Mouse (Mus musculus) cerebellum, adult 18-20 months (tissue): ENCODE data around the gene Tmem17.

Source experiments
- DNase-seq, 2 experiments: peaks; one replicate each; pipeline ENCODE4 v3.0.0; 2021

Gene Tmem17

DNA sequence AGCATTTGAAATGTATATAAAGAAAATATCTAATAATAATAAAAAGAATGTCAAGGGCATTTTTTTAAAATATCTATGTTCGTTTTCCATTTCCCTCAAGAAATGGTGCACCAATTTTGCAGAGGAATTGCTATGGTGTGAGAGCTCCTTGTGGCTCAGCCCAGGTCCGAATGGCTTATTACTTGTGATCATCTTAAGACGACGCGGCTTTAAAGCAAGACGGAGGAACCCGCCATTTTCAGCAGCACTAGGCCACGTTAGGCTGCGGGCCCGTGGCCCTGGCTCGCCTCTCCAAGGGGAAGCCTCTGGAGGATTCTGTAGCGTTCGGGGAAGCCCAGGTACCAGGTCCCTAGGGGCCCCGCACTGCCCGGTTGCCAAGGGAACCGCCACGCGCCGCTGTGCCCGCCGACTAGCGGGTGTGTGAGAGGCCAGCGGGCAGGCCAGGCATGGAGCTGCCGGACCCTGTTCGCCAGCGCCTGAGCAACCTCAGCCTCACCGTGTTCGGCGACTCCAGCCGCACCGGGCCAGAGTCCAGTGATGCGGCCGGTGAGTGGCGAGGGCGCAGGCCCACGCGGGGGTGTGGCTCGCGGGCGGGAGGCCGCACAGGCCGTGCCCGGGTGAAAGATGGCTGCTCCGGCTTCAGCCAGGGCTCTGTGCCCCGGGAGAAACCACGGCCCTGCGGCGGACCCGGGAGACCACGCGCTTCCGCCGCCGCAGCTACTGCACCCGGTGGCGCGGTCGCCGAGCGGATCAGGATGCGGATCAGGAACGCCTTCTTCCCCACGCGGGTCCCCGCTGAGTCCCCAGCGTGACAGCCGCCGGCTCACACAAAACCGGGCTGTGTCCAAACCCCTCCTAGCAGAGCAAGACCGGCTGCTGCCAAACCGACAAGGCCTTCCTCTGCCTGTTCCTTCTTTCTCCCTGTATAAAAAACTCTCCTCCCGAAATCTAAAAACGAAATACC lies at the start of gene Tmem17:
Gene Tmem17 (plus strand): TSS at position 51 of the 964 bp plus-strand sequence.
- DNase-seq, result peak; percentile 90 to 97

GRCm38 (mm10) chr11:22479836-22480619 lies 31.9 kb upstream of the Tmem17 start:
- DNase-seq, result no peak

DNA sequence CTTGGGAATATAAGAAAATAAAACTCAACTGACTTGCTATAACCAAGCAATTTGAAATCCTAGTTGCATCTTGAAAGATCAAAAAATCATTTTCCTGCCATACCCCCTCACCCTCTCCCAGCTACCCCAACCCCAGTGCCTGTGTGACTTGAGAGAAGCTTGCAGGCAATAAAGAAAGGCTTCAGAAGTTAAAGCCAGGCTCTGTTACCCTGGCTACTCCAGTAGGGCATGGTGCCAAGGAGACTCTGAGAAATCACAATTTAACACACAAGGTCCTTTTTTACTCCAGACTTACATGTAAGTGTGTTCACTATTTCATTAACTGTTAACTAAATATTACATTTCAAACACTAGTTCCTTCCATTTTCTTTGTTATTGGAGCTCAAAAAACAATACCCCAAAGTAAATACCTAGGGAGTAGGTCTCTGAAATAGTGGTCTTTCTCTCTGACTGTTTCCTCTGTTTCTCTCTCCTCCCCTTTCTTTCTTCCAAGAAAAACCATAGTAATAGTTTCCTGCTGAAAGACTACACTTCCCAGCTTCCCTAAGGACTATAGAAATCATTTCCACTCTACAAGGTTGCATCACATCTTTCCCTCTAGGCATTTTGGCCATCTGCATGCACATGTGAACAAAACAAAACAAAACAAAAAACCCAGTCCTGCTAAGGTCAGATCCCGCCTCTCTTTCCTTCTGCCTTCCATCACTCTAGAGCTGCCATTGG lies 30.1 kb upstream of the Tmem17 start:
- no peak for DNase-seq

DNA sequence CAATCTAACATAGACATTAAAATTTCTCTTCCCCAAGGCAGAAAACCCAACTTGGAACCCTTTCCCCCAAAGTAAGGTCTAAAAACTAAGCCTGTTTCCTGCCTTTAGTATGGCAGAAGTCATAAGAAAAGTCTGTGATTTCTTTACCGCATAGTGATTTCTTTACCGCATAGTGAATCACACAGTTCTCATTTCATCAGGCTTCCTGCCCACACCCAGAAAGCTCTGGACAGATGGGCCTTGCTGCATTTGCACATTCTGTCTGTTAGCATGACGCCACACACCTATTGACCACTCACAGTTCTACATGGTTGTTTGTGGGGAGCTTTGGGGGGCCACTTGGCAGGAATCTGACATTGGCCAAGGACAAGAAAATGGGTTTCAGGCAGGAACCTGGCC lies 29.5 kb upstream of the Tmem17 start:
- no peak for DNase-seq

- no peak for DNase-seq
Observed at GRCm38 (mm10) chr11:22493694-22494319, 18.1 kb upstream of the Tmem17 start.

GRCm38 (mm10) chr11:22494941-22495340 lies 16.9 kb upstream of the Tmem17 start:
- no peak for DNase-seq

- DNase-seq, result no peak
Observed at GRCm38 (mm10) chr11:22499396-22499795, 12.5 kb upstream of the Tmem17 start.

- no peak for DNase-seq
Observed at GRCm38 (mm10) chr11:22499886-22500285, 12.0 kb upstream of the Tmem17 start.

- no peak for DNase-seq
Observed at GRCm38 (mm10) chr11:22500771-22501566, 10.9 kb upstream of the Tmem17 start.

- DNase-seq, result peak in 1 of 2 experiments; percentile 4
Observed at GRCm38 (mm10) chr11:22513075-22513474, 1.2 kb downstream of the Tmem17 start.

GRCm38 (mm10) chr11:22515061-22515460 lies 3.2 kb downstream of the Tmem17 start:
- DNase-seq, result no peak

GRCm38 (mm10) chr11:22518445-22518844 lies 6.6 kb downstream of the Tmem17 start:
- DNase-seq, result no peak

DNA sequence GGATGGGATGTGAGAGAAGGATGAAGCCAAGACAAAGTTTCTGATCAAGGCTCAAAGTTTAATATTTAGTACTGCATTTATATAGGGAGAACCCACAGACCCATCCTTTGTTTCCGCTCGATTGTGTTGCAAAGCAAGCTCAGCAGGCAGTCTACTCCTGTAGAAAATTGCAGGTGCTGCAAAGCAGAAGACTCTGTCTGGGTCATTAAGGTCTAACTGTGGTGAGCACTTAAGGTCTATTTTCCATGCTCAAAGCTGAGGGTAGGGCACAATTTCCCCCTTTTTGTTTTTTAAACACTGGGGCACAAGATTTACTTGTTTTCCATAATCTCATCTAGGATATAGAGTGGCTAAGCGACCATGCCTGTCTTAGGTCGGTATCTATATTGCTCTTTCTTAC lies 8.4 kb downstream of the Tmem17 start:
- no peak for DNase-seq

GRCm38 (mm10) chr11:22524606-22525005 lies 12.7 kb downstream of the Tmem17 start:
- DNase-seq, result no peak

DNA sequence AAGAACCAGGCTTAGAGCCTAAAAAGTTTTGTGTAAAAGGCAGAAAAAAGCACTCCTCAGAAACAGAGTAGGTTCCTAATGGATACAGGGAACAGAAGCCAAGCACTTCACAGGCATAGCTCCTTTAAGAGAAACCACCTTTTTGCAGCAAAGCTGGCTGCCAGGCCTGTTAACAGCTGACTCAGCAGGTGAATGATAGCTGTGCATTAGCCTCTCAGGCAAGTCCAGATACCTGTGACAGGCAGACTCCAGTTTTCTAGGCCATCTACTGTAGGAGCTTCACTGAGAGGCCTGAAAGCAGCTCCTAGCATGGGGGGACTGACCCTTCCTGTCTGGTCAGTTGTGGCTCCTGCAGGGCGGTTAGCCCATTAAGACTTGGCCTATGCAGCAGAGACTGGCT lies 28.7 kb downstream of the Tmem17 start:
- DNase-seq, result no peak

- DNase-seq, result no peak
Observed at GRCm38 (mm10) chr11:22560061-22560460, 48.2 kb downstream of the Tmem17 start.

- peak; percentile 48 to 57 for DNase-seq
Observed at GRCm38 (mm10) chr11:22560503-22561328, 48.8 kb downstream of the Tmem17 start.

DNA sequence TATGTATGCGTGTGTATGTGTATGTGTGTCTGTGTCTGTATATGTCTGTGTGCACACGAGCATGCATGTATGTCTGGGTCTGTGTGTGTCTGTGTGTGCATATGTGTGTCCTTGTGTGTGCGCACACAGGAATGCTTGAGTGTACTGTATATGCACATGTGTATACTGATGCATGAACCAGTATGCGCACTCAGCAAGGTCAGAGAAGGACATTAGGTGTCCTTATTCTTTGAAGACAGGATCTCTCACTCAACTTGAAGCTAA lies 49.4 kb downstream of the Tmem17 start:
- no peak for DNase-seq

- DNase-seq, result no peak
Observed at GRCm38 (mm10) chr11:22563706-22564105, 51.8 kb downstream of the Tmem17 start.

- DNase-seq, result peak in 1 of 2 experiments; percentile 9
Observed at GRCm38 (mm10) chr11:22564676-22565075, 52.8 kb downstream of the Tmem17 start.
